Mouse (Mus musculus): ENCODE results near the gene Map4k5. TPM values are rescaled to one million over a fixed set of nuclear protein-coding genes. Genes with fewer than 3 reads are reported as not detected.

Map4k5 gene
- total RNA-seq, 2 experiments from 2014 or later: 38.7 to 40.7 TPM

- intact Hi-C loops (cut with DNase I): no loop called here
- no peak for DNase-seq
Observed at GRCm38 (mm10) chr12:69888345-69888744, 4.7 kb downstream of the Map4k5 start.

- DNase-seq: no peak
- intact Hi-C loops (cut with DNase I): no loop called here
Observed at GRCm38 (mm10) chr12:69887776-69888175, 5.2 kb downstream of the Map4k5 start.

- intact Hi-C loops (cut with DNase I): no loop called here
- DNase-seq: no peak
Observed at GRCm38 (mm10) chr12:69885170-69885923, 7.7 kb downstream of the Map4k5 start.

GRCm38 (mm10) chr12:69884053-69884452 is 8.9 kb downstream of the Map4k5 start:
- no peak for DNase-seq
- intact Hi-C loops (cut with DNase I): no loop called here

- DNase-seq: peak in 1 of 2 experiments; percentile 20
- intact Hi-C loops (cut with DNase I): no loop called here
Observed at GRCm38 (mm10) chr12:69881198-69881905, 11.6 kb downstream of the Map4k5 start.

GRCm38 (mm10) chr12:69879739-69880138 is 13.3 kb downstream of the Map4k5 start:
- no peak for DNase-seq
- intact Hi-C loops (cut with DNase I): no loop called here

DNA sequence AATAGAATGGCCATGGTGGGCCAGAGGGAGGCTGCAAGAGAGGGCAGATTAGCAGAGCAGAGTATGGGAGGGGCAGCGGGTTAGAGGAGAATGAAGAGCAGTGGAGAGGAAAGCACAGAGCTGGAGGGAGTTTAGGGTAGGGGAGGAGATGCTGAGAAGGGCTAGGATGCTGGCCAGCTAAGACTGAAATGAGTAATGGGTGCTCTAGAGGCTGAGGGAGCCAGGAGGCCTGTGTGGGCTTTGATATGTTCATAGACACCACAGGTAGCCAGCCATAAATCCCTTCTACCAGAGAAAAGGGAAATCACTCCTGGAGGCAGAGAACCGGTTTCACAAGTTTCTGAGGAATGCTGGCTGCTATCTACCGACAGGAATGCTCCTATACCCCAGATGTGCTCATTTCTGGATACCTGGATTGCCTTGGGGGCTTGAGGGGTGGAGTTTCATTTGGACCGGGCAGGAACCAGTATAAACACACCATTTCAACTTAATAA is 13.8 kb downstream of the Map4k5 start:
- intact Hi-C loops (cut with DNase I): no loop called here
- DNase-seq: no peak

DNA sequence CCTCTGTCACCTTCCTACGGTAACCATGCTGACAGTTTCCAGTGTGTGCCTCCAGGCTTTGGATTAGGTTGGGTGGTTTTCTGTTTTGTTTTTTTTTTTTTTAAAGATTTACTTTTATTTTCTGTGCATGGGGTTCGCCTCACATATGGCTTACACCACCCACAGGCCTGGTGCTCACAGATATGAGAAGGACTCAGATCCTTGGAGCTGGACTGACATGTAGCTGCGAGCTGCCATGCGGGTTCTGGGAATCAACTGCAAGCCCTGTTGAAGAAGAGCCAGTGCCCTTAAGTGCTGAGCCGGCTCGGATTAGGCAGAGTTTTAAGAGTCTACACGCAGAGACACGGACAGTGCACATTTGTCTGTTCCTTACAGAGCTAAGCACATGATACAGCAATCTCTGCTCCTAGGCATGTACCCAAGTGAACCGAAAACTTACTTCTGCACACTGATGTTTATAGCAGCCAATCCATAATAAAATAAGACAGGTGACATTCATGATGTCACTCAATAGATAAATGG is 15.1 kb downstream of the Map4k5 start:
- intact Hi-C loops (cut with DNase I): no loop called here
- DNase-seq: no peak

DNA sequence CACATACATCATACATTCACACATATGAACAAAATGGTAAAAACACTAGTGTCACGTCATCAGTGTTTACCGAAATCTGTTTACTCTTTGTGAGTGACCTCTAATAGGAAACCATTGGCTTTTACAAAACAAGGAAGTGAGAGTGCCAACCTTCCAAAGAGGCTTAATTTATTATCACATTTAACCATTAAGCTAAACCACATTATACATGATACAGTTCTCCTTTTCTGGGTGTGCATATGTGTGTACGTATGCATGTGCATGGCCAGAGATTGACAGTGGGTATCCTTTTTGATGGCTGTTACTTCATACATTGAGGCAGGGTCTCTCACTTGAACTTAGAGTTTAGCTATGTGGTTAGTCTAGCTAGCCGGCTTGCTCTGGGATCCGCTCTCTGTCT is 21.4 kb downstream of the Map4k5 start:
- intact Hi-C loops (cut with DNase I): no loop called here
- DNase-seq: no peak

- DNase-seq: no peak
- intact Hi-C loops (cut with DNase I): no loop called here
Observed at GRCm38 (mm10) chr12:69867338-69867737, 25.7 kb downstream of the Map4k5 start.

GRCm38 (mm10) chr12:69864164-69864692 is 28.8 kb downstream of the Map4k5 start:
- intact Hi-C loops (cut with DNase I): no loop called here
- DNase-seq: no peak

GRCm38 (mm10) chr12:69863505-69863904 is 29.5 kb downstream of the Map4k5 start:
- intact Hi-C loops (cut with DNase I): no loop called here
- DNase-seq: no peak

- DNase-seq: no peak
- intact Hi-C loops (cut with DNase I): loop anchor here (5.0 kb wide), 1 partner anchor 33 kb away; the partner anchor contains the start of genes Atl1 and Map4k5
Observed at GRCm38 (mm10) chr12:69858847-69859246, 34.2 kb downstream of the Map4k5 start.

- intact Hi-C loops (cut with DNase I): loop anchor here (5.0 kb wide), 1 partner anchor 35 kb away; the partner anchor contains the start of genes Atl1 and Map4k5
Observed at GRCm38 (mm10) chr12:69857597-69857996, 35.4 kb downstream of the Map4k5 start.

GRCm38 (mm10) chr12:69856398-69856797 is 36.6 kb downstream of the Map4k5 start:
- intact Hi-C loops (cut with DNase I): loop anchor here (5.0 kb wide), 1 partner anchor 36 kb away; the partner anchor contains the start of genes Atl1 and Map4k5
- DNase-seq: no peak

More at GRCm38 (mm10) chr12:69857597-69857996, 35.4 kb downstream of the Map4k5 start:
- DNase-seq: no peak

DNA sequence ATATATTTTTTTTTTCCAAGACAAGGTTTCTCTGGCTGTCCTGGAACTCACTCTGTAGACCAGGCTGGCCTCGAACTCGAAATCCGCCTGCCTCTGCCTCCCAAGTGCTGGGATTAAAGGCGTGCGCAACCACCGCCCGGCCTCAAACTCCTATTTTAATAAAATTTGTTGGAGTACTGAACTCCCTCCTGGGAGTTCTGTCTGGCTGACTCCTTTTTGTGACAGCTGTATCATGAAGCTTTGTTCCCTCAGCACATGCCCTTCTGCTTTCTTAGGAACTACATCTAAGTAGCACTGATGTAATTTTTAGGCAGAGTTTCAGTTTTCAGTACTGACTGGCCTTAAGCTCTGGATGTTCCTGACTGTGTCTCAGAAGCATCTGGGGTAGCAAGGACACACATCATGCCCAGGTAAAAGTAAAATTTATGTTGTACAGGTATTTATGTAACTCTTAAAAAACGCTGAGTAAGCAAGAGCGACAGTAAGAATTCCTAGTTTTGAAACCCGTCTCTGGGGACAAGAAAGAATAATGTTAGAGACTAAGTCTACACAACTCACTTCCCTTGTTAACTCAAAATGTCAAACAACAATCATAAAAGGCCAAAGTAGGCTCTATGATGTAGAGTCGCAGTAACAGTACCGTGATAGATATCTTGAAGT is 37.2 kb downstream of the Map4k5 start:
- intact Hi-C loops (cut with DNase I): loop anchor here (5.0 kb wide), 1 partner anchor 37 kb away; the partner anchor contains the start of genes Atl1 and Map4k5
- DNase-seq: peak in 1 of 2 experiments; percentile 19

DNA sequence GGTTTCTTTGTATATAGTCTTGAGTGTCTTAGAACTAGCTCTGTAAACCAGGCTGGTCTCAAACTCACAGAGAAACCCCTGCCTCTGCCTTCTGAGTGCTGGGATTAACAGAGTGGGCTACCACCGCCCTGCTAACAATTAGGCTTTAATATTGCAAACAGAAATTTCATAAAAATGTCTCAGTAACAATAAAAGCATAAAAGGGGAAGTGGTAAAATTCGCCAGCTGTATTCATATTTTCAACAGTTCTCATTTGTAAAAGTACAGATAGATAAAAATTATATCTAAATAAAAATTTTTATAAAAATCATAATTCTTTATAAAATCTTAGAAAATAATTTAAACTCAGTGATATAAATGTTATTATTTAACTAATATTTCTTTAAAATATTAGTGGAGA is 39.1 kb downstream of the Map4k5 start:
- intact Hi-C loops (cut with DNase I): no loop called here
- DNase-seq: no peak

DNA sequence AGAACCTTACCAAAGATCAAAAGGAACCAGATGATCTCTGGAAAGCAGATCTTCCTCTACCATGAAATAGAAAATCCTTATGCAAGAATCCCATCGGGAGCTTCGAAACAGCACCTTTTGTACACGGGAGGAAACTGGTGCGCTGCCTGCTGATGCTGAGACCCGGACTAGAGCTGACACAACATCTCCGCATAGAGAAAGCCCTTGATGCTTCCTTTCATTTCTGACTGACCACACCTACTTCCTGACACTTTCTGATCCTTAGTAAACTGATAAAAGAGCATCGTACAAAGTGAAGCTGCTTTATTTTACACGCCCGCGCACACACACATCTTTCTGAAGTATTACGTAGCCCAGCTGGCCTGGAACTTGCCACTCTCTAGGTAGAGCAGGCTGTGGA is 39.6 kb downstream of the Map4k5 start:
- intact Hi-C loops (cut with DNase I): no loop called here
- no peak for DNase-seq

- no peak for DNase-seq
- intact Hi-C loops (cut with DNase I): no loop called here
Observed at GRCm38 (mm10) chr12:69852288-69852687, 40.7 kb downstream of the Map4k5 start.

DNA sequence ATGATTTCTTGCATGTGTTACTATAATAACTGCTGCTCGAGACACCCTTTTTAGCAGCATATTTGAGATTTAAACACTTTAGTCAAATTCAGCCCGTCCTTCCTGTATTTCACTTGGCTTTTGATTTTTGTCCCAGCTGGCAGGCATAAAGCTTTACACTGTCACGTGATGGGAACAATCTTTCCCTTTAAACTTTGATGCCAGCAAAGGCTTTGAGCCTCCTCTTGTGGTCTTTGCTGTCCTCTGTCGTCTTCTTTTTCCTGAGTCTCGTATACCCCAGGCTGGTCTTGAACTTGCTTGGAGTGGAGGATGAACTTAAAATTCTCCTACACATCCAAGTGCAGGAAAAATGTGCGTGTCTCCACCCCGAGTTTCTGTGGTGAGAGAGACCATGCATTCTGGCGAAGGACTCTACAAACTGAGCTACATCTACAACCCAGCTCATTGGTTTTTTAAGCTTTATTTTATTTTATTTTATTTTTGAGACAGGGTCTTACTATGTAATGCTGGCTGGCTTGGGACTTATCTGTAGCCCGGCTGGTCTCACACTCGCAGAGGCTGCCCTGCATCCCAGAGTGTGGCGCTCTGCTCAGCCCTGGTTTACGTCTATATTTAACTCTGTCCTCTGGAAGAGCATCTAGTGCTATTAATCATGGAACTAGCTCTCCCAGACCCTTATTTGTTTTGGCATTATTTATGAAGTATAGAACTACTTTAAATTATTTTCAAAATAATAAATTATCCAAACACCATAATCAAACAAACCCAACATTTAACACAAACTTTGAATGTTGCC is 44.7 kb downstream of the Map4k5 start:
- intact Hi-C loops (cut with DNase I): no loop called here

More for the DNA sequence above, 44.7 kb downstream of the Map4k5 start:
- DNase-seq: peak in 1 of 2 experiments; percentile 28

Data from heart, postnatal 10 days (tissue).